Mouse (Mus musculus) adrenal gland, adult 10 weeks (tissue): ENCODE data around the gene Tmem167b. TPM values are rescaled to one million over a fixed set of nuclear protein-coding genes. Genes with fewer than 3 reads are reported as not detected.

ENCODE experiments used
- polyA plus RNA-seq: library from polyadenylated mRNA; stranded (reverse); fragments of 350-450 nt; fragmentation: Illumina TruSeq; extraction: RNeasy Lipid Tissue Mini Kit (QIAGEN cat#74804); gene quantifications from one replicate; pipeline ENCODE4 v1.2.3, GENCODE M21; 2014; ENCODE audit warnings: low read depth, low replicate concordance

The Tmem167b gene
- 122 TPM for polyA plus RNA-seq

GRCm38 (mm10) chr3:108562133-108562730 is at the start of gene Tmem167b:
Gene Tmem167b, minus strand, starts transcription at chr3:108562466.

GRCm38 (mm10) chr3:108590786-108591529 is 28.7 kb upstream of the Tmem167b start, which contains the start of gene Wdr47:
Gene Wdr47, plus strand, starts transcription at chr3:108591279.

GRCm38 (mm10) chr3:108571443-108572294 is 9.4 kb upstream of the Tmem167b start, which contains the start of gene Taf13:
Gene Taf13, plus strand, starts transcription at chr3:108571698.

GRCm38 (mm10) chr3:108536517-108537260 is 25.6 kb downstream of the Tmem167b start, which contains the start of gene 5330417C22Rik:
Gene 5330417C22Rik, minus strand, starts transcription at chr3:108536536.

GRCm38 (mm10) chr3:108533951-108534350 is 28.3 kb downstream of the Tmem167b start, which contains the start of gene 1700013F07Rik:
Gene 1700013F07Rik, plus strand, starts transcription at chr3:108534150.

Other genes with a start within 250 kb of the Tmem167b start
- not detected for gene Mybphl, start 197.6 kb downstream of the Tmem167b start, polyA plus RNA-seq
- not detected for gene Psrc1, start 178.6 kb downstream of the Tmem167b start, polyA plus RNA-seq
- 0.41 TPM for gene Celsr2, start 146.9 kb downstream of the Tmem167b start, polyA plus RNA-seq
- 21.2 TPM for gene Sars, start 117.3 kb downstream of the Tmem167b start, polyA plus RNA-seq
- gene 1700013F07Rik, start 28.3 kb downstream of the Tmem167b start, polyA plus RNA-seq = not detected
- 1.0 TPM for gene 5330417C22Rik, start 25.9 kb downstream of the Tmem167b start, polyA plus RNA-seq
- 107 TPM for gene Taf13, start 9.2 kb upstream of the Tmem167b start, polyA plus RNA-seq
- gene Wdr47, start 28.8 kb upstream of the Tmem167b start, polyA plus RNA-seq = 37.4 TPM
- 43.8 TPM for gene Clcc1, start 91.4 kb upstream of the Tmem167b start, polyA plus RNA-seq
- 4.9 TPM for gene Gpsm2, start 159.8 kb upstream of the Tmem167b start, polyA plus RNA-seq
- not detected for gene Aknad1, start 177.2 kb upstream of the Tmem167b start, polyA plus RNA-seq